Mouse (Mus musculus) cerebellum, adult 2 months (tissue): ENCODE results near the gene Sec14l4.

Experiments
- CTCF ChIP-seq: fragments of 200-500 bp; IDR thresholded peaks from 2 replicates; pipeline ENCODE4 v1.5.1; 2011; ENCODE audit warnings: low read depth, mild to moderate bottlenecking, control low read depth, low read length, moderate library complexity, borderline replicate concordance; ENCODE audit not compliant: insufficient read depth
- POLR2A ChIP-seq: fragments of 200-500 bp; IDR thresholded peaks from 2 replicates; pipeline ENCODE4 v1.6.1; 2011; ENCODE audit warnings: low read length, control low read depth, borderline replicate concordance; ENCODE audit not compliant: insufficient read depth

DNA sequence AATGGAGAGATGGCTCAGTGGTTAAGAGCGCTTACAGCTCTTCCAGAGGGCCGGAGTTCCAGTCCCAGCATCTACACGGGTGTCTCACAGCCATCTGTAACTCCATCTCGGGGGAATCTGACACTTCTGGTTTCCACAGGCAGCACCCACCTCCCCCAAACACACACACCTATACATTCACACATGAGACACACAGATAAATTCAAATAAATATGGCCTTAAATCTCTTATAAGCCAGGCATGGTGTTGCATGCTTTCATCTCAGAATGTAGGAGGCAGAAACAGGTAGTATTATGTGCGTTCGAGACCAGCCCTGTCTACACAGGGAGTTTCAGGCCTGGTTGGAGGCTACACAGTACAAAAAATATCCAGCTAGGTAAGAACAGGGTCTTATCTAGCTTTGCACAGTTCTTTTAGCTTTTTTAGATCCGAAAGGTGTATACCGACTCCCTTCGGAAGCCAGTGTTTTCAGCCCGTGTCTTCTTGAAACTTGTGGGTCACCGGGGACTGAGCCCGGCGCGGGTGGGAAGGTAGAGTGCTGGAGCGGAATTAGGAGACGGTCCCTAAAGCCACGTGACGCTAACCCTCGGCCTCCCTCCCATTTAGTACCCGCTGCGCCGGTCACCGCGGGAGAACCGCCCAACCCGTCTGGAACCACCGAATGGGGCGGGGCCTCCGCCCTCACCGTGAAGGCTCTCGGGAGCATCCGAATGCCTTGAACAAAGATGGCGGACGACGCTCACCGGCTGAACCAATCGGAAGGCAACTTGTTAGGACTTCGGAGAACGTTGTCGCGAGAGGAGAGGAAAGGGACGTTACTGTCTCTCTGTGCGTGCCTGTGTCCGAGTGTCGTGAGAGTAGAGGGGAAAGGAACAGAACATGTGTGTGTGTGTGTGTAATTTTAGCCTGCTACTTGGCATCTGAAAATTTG lies 65.1 kb downstream of the Sec14l4 start:
- no peak for TF ChIP-seq CTCF
- TF ChIP-seq POLR2A = peak; percentile 99; the same call in 1 of the 2 replicates
